Mouse (Mus musculus): ENCODE data around the gene Dennd6a.

- no peak for TF ChIP-seq CTCF (IDR thresholded peaks at IDR 0.05; ENCODE audit: low read depth, low read length)
- TF ChIP-seq POLR2A (IDR thresholded peaks at IDR 0.05; ENCODE audit: borderline replicate concordance, low read depth, low read length): no peak
Measured at GRCm38 (mm10) chr14:26576255-26576780, 2.7 kb downstream of the Dennd6a start.

Measured in bone marrow macrophage, adult 2 months (primary cell).